Mouse (Mus musculus) brain, embryonic 14.5 days (tissue): ENCODE data around the gene Fars2.

ENCODE experiments used
- CTCF ChIP-seq: fragments of 200-500 bp; IDR thresholded peaks from 2 replicates; pipeline ENCODE4 v1.5.1; 2012; ENCODE audit warnings: inconsistent platforms, mild to moderate bottlenecking, moderate library complexity, borderline replicate concordance; ENCODE audit not compliant: insufficient read depth, insufficient read length; ENCODE audit errors: extremely low read depth
- POLR2A ChIP-seq: fragments of 200-500 bp; IDR thresholded peaks from 2 replicates; pipeline ENCODE4 v1.6.1; 2012; ENCODE audit warnings: mild to moderate bottlenecking, inconsistent platforms, borderline replicate concordance; ENCODE audit not compliant: poor library complexity, insufficient read depth, insufficient read length, severe bottlenecking; ENCODE audit errors: extremely low read depth

DNA sequence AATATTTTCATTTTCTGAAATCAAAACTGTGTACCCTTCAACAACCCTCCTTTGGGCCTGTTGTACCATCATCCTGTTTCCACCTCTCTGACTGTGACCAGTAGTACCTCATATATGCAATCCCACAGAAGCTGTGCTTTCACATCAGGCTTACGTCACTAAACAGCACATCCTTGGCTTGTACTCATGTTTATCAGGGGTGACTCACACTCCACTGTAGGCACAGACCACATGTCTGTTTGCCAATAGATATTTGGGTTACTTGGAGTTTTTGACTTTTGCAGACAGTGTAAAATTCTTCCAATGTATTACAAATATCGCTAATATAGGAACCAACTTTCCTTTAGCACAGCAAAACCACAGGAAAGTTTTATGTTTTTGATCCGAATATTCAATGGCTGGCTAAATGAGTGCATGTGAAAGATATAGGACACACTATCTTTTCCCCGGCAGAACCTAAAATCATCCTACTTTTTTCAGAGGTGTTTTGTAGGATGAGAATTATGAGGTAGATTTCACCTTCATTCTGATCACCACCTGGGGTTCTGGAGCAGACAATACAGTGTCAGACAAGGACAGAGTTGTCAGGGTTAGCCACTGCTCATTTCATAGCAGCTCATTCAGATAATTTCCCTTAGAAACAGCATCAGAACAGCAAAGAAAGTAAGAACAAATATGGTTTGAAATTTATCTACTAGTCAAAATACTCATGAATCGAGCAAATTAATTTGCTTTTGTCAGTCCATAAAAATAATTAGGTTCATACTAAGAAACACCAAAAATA is 30.4 kb upstream of the Fars2 start:
- TF ChIP-seq CTCF (no peak), POLR2A (no peak)
